Mouse (Mus musculus) E14TG2a.4 (cell line): Measurements from ENCODE around the gene Kcnip1.

ENCODE experiments used
- CTCF ChIP-seq: conservative IDR thresholded peaks from 2 replicates; pipeline ENCODE4 v1.5.1; 2014; ENCODE audit warnings: low read length
- NANOG ChIP-seq: IDR thresholded peaks from 2 replicates; pipeline ENCODE4 v1.6.1; 2014; ENCODE audit warnings: borderline replicate concordance, low read length, mixed read lengths

- no peak for TF ChIP-seq CTCF
- no peak for TF ChIP-seq NANOG
Measured at GRCm38 (mm10) chr11:34010133-34010858, 17.3 kb upstream of the Kcnip1 start.
